Mouse (Mus musculus): ENCODE measurements at regions not wholly inside any gene's neighbourhood (a gene's known extent, or its start where the extent isn't known, plus 50 kb on each side); places are given as distances from the start of the nearest gene placed in this dataset.

GRCm38 (mm10) chr3:100401080-100401479 is 88.0 kb downstream of the Tent5c start:
- no peak for DNase-seq
- intact Hi-C loops (cut with DNase I; ENCODE audit: low total_unique reads) = no loop called here

- intact Hi-C loops (cut with DNase I; ENCODE audit: low total_unique reads) = no loop called here
Observed at GRCm38 (mm10) chr3:100397491-100397890, 91.6 kb downstream of the Tent5c start.

DNA sequence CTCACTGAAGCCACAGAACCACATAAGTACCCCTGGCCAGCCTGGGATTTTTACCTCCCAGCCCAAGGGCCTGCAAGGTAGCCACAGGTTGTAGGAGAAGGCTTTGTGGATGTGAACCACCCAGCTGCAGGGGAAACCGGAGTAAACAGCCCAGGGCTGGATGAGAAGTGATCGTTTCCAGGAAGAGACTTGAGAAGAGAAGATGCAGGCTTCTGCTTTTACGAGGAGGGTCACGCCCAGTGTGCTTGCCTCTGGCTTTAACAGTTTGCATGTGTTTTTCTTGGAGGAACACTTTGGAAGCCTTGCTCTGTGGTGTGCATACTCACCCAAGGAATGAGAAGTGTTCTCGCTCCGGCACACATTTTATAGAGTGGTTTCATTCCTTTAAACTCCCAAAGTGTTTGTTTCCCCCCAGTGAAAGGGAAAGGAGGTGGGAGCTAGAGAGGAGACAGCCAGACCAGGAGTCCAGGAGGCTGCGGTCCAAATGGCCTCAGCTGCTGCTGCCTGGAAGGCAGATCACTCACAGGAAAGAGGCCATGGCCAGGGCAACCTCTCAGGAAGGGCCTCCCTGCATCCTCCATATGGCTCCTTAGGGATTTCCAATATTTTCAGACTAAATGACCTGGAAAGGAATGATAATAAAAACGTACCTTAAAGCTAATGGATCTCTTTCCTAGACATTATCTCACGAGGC is 94.1 kb downstream of the Tent5c start:
- intact Hi-C loops (cut with DNase I; ENCODE audit: low total_unique reads) = no loop called here
- DNase-seq = peak; percentile 69

More at GRCm38 (mm10) chr3:100397491-100397890, 91.6 kb downstream of the Tent5c start:
- no peak for DNase-seq

DNA sequence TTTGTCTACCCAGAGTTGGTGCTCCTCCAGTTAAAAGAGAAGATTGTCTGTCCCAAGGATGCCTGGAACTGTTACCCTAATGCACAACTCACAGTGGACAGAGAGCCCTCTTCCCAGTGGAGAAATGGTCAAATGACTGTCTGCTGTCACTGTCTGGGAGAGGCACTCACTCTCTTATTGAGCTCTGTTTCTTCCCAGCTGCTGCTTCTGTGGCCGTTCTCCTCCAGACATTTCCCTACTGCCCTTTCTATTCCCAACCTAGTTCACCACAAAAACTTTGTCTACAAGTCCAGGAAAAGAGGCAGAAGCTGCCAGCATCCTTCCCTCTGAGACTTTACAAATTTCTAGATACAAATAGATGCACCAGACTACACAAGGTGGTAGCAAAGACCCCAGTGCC is 95.2 kb downstream of the Tent5c start:
- no peak for DNase-seq
- intact Hi-C loops (cut with DNase I; ENCODE audit: low total_unique reads) = no loop called here

DNA sequence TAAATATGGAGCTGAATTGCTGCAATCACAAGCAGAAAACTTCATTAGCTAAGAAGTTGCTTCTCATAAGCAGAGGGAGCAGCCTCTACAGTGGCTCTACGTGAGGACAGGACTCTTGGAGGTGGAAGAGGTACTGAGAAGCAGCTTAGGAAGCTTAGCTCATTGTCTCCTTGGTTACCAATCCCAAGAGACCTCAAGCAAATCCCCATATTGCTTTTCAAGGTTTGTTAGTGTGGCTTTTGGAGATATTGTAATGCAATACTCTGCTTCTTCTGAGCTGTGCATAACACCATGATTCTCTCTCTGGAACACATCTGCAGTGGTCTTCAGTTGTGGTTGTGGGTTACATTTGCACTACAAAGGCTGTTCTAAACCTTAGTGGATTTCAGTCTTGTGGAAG is 106.9 kb downstream of the Tent5c start:
- intact Hi-C loops (cut with DNase I; ENCODE audit: low total_unique reads) = no loop called here
- DNase-seq = no peak

DNA sequence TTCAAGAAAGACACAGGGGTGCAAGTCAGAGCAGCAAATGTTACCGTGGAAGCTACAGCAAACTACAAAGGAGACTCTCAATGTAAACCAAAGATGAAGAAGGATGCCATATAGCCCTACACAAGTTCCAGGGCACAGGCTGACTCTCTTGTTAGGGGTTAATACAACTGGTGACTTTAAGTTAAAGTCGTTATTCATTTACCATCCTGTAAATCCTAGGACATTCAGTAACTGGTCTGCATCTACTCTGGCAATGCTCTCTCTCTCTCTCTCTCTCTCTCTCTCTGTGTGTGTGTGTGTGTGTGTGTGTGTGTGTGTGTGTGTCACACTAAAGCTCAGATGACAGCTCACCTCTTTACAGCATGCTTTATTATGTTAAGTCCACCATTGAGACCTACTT is 107.8 kb downstream of the Tent5c start:
- intact Hi-C loops (cut with DNase I; ENCODE audit: low total_unique reads) = no loop called here

DNA sequence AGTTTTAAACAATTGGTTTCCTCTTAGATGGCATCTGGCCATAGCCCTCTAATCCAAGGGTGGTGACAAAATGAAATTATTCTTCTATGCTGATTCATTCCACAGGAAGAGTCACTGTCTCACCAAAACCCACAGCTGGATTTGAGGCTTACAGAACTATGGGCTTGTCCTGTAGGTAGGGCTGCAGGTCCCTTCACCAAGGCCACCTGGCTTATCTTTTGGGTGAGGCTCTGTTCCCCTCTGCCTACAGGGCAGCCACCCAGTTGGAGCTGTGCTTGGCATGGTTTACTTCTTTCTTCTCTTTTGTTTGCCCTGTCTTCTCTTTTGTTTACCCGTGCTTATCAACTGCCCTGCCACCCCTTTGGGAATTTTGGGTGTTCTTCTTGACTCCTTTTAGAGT is 113.0 kb downstream of the Tent5c start:
- intact Hi-C loops (cut with DNase I; ENCODE audit: low total_unique reads) = no loop called here
- DNase-seq = no peak

More for the DNA sequence above, 107.8 kb downstream of the Tent5c start:
- no peak for DNase-seq

GRCm38 (mm10) chr3:100366884-100367840 is 122.0 kb downstream of the Tent5c start:
- intact Hi-C loops (cut with DNase I; ENCODE audit: low total_unique reads) = no loop called here

GRCm38 (mm10) chr3:100366447-100366846 is 122.7 kb downstream of the Tent5c start:
- no peak for DNase-seq
- intact Hi-C loops (cut with DNase I; ENCODE audit: low total_unique reads) = no loop called here

More at GRCm38 (mm10) chr3:100366884-100367840, 122.0 kb downstream of the Tent5c start:
- no peak for DNase-seq

DNA sequence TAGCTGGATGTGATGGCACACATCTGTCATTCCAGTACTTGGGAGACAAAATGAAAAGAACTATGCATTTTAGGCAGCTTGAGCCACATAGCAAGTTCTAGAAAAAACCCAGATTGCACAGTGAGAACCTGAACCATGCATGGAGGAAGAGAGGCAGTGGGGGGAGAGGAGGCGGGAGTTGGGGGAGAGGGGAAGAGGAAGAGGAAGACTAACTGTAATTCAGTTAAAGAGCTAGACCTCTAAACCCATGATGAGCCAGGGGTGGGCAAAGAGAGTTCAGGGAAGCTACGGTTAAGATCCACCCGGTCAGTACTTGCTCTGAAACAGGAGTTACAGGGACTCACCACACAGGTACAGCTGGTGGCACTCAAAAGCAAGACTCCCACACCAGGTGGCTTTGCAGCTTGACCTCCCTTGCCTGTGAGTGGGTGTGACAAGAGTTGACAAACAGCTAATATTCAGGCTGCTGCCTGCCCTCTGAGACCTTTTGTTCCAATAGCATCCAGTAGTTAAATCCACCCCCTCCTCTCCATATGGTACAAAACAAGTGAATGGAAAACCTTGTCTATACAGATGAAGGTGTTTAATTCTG is 123.7 kb downstream of the Tent5c start:
- intact Hi-C loops (cut with DNase I; ENCODE audit: low total_unique reads) = no loop called here
- no peak for DNase-seq

GRCm38 (mm10) chr3:100364706-100365105 is 124.4 kb downstream of the Tent5c start:
- no peak for DNase-seq
- intact Hi-C loops (cut with DNase I; ENCODE audit: low total_unique reads) = loop anchor here (5.0 kb wide), 1 partner anchor 198 kb away; no protein-coding TSS in a partner anchor

GRCm38 (mm10) chr3:100362983-100363382 is 126.1 kb downstream of the Tent5c start:
- intact Hi-C loops (cut with DNase I; ENCODE audit: low total_unique reads) = loop anchor here (5.0 kb wide), 1 partner anchor 199 kb away; no protein-coding TSS in a partner anchor
- DNase-seq = no peak

- no peak for DNase-seq
- intact Hi-C loops (cut with DNase I; ENCODE audit: low total_unique reads) = loop anchor here (5.0 kb wide), 1 partner anchor 202 kb away; no protein-coding TSS in a partner anchor
Observed at GRCm38 (mm10) chr3:100360019-100360418, 129.1 kb downstream of the Tent5c start.

DNA sequence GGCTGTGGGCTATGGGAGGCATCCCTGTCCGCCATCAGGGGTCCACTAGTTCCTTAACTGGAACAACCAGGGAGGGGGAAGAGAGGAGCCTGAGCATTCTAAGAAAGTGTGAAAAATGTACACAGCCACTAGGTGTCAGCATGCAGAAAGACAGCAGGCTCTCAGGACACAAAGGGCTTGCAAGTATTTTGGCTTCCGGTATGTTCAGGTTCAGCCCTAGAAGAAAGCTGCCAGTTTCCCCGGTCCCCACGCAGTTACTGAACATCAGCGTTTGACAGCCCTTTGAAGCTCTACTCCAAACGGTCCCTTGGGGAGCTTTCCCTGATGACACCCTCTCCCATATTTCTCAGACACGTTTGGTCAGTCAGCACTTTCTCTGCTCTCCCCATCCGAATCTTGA is 130.1 kb downstream of the Tent5c start:
- no peak for DNase-seq
- intact Hi-C loops (cut with DNase I; ENCODE audit: low total_unique reads) = no loop called here

DNA sequence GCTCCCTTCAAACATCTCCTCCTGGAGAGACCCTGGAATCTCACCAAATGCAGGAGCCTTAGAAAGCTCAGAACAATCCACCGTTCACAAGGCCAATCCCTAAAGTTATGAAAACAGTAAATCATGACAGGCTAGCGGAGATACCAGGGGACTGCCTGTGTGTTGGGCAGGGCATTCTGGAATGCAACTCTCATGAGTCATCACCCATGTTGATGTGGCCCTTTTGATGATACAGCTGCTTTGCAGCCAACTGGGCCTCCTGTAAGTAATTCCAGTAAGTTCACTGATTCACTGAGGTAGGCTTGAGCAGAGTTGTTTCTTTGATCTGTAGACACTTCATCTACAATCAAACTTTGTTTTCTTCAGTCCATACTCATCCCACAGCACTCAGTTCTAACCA is 155.6 kb downstream of the Tent5c start:
- DNase-seq = no peak
- intact Hi-C loops (cut with DNase I; ENCODE audit: low total_unique reads) = no loop called here

- intact Hi-C loops (cut with DNase I; ENCODE audit: low total_unique reads) = no loop called here
- DNase-seq = no peak
Observed at GRCm38 (mm10) chr3:100318357-100318756, 156.2 kb upstream of the Wdr3 start.

GRCm38 (mm10) chr3:100287818-100288217 is 125.6 kb upstream of the Wdr3 start:
- no peak for DNase-seq
- intact Hi-C loops (cut with DNase I; ENCODE audit: low total_unique reads) = no loop called here

DNA sequence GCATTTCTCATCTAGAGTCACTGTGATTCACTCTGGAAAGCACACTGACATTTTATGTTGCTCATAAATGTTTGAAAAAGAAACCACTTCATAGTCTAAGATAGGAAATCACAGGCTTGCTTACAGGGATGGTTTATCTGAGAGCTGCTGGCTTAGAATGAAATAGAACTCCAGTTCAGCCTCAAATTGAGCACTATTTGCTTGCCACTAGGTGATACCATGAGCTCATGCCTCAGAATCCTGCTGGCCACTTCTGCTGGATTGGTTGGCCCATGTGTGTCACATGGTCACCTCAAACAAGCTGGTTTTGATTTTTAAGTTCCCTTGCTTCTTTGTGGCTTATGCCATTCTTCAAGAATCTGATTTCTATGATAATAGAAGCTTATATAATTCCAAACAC is 104.8 kb upstream of the Wdr3 start:
- no peak for DNase-seq
- intact Hi-C loops (cut with DNase I; ENCODE audit: low total_unique reads) = no loop called here

DNA sequence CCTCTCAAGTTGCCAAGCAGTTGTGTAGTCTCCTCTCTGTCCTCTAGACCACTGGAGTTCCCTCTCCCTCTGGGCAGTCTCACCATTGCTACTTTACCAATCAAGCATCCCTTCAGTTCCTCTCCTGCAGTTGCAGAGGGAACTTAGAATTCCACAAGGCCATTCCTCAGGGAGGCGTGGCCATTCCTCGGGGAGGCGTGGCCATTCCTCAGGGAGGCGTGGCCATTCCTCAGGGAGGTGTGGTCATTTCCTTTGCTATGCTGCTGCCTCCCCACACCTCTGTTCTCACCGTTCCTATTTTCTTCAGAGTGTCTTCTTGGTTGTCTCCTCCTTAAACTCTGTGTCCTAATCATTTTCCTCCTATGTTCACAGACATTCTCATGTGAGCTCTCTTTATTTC is 102.8 kb upstream of the Wdr3 start:
- intact Hi-C loops (cut with DNase I; ENCODE audit: low total_unique reads) = no loop called here
- DNase-seq = no peak

Data from gastrocnemius, postnatal 14 days (tissue).